Mouse (Mus musculus): ENCODE results near the gene Trim47. TPM values are rescaled to one million over a fixed set of nuclear protein-coding genes. Genes with fewer than 3 reads are reported as not detected.

Trim47 gene
- polyA plus RNA-seq, 1 experiment from 2014 or later, result 5.3 TPM

- ATAC-seq (ENCODE audit: low FRiP score, low TSS enrichment), result no peak
- Histone ChIP-seq H3K27ac (replicated peaks; ENCODE audit: low read depth, low read length) (no peak overlapping the region), H3K4me2 (ENCODE audit: low read length) (no peak overlapping the region), H3K9me3 (ENCODE audit: control insufficient read depth, low read length) (no peaks in the 10 kb centered on the region), H3K4me1 (ENCODE audit: control insufficient read depth, insufficient read depth, low read length) (peaks cover 10% of the 10 kb centered on the region), H3K9ac (replicated peaks; ENCODE audit: low read length) (no peak overlapping the region), H3K4me3 (replicated peaks; ENCODE audit: low read depth, low read length) (no peak overlapping the region), H3K27me3 (ENCODE audit: control insufficient read depth, insufficient read depth, low read length) (no peaks in the 10 kb centered on the region), H3K36me3 (ENCODE audit: control insufficient read depth, insufficient read depth, low read length) (peaks cover 3% of the 10 kb centered on the region; the same call in 1 of the 2 replicates)
- WGBS, result 91% methylated on average over 11 of the region's 11 CpGs
- DNase-seq, result no peak
Observed at GRCm38 (mm10) chr11:116088741-116089394, 38.1 kb downstream of the Trim47 start.

GRCm38 (mm10) chr11:116088188-116088587 lies 38.8 kb downstream of the Trim47 start:
- DNase-seq (no peak), ATAC-seq (ENCODE audit: low FRiP score, low TSS enrichment) (no peak)
- no peaks in the 10 kb centered on the region for H3K27me3 ChIP-seq (ENCODE audit: control insufficient read depth, insufficient read depth, low read length)
- no peaks in the 10 kb centered on the region for H3K9me3 ChIP-seq (ENCODE audit: control insufficient read depth, low read length)
- H3K27ac ChIP-seq (replicated peaks; ENCODE audit: low read depth, low read length), result no peak overlapping the region
- peaks cover 10% of the 10 kb centered on the region for H3K4me1 ChIP-seq (ENCODE audit: control insufficient read depth, insufficient read depth, low read length)
- H3K9ac ChIP-seq (replicated peaks; ENCODE audit: low read length), result no peak overlapping the region
- WGBS, result 85% methylated on average over 8 of the region's 8 CpGs
- H3K36me3 ChIP-seq (ENCODE audit: control insufficient read depth, insufficient read depth, low read length), result peaks cover 10% of the 10 kb centered on the region
- peak overlapping the region; percentile 44; the same call in 1 of the 2 replicates for H3K4me3 ChIP-seq (replicated peaks; ENCODE audit: low read depth, low read length)
- no peak overlapping the region for H3K4me2 ChIP-seq (ENCODE audit: low read length)

DNA sequence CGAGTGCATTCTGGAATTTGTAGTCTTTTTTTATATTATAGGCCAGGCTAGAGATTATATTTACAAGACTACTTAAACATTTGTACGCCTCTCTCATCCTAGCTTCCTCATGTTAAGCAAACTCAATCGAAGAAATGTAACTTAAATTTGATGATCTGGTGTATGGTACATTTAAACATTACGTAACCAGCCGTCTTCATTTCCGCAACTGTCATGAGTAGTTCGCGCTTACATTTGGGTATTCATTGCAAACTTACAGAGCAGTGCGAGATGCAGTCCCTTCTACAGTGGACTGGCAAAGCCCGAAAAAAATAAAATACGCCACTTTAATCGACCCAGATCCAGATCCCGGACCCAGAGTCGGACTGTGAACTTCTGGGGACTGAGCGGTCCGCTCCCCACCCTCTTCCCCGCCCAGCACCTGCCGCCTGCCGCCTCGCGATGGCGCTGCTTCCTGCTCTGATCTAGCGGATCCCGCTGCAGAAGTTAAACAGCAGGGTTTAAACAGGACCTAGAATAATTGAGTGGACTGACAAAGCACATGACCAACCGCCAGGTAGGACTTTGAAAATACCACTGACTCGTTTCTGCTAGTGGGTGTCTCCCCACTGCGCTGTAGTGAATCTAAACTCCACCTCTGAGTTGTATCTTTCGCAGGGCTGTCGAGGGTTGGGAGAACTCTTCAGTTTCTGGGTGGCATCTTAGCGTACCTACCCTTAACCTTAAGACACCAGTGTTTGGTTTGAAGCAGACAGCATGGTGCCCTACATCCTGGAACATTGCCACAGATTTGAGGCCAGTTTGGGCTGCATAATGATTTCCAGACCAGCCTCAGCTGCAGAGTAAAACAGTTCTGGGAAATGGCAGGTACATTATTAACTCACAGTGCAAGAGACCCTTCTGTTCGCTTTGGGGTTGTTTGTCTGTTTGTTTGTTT lies 39.5 kb downstream of the Trim47 start:
- H3K4me1 ChIP-seq (ENCODE audit: control insufficient read depth, insufficient read depth, low read length), result peaks cover 10% of the 10 kb centered on the region

GRCm38 (mm10) chr11:116086258-116087193 lies 40.5 kb downstream of the Trim47 start, which contains the start of gene Wbp2:
Gene Wbp2 (minus strand): TSS chr11:116086995.
- Histone ChIP-seq H3K4me3 (replicated peaks; ENCODE audit: low read depth, low read length) (peak within 1 kb of the TSS; percentile 44), H3K36me3 (ENCODE audit: control insufficient read depth, insufficient read depth, low read length) (peaks cover 24% of the 10 kb centered on the region), H3K9me3 (ENCODE audit: control insufficient read depth, low read length) (no peaks in the 10 kb centered on the region), H3K4me1 (ENCODE audit: control insufficient read depth, insufficient read depth, low read length) (peaks cover 10% of the 10 kb centered on the region), H3K4me2 (ENCODE audit: low read length) (peak within 1 kb of the TSS; percentile 65), H3K9ac (replicated peaks; ENCODE audit: low read length) (peak within 1 kb of the TSS; percentile 47; the same call in 1 of the 2 replicates), H3K27ac (replicated peaks; ENCODE audit: low read depth, low read length) (peak within 1 kb of the TSS; percentile 73), H3K27me3 (ENCODE audit: control insufficient read depth, insufficient read depth, low read length) (no peaks in the 10 kb centered on the region)
- peak; percentile 99 for DNase-seq
- peak; percentile 98 for ATAC-seq (ENCODE audit: low FRiP score, low TSS enrichment)
- WGBS, result 4% methylated on average over 41 of the region's 43 CpGs

More for the DNA sequence above, 39.5 kb downstream of the Trim47 start:
- H3K4me3 ChIP-seq (replicated peaks; ENCODE audit: low read depth, low read length), result peak overlapping the region; percentile 44
- ATAC-seq (ENCODE audit: low FRiP score, low TSS enrichment), result peak; percentile 76
- H3K9ac ChIP-seq (replicated peaks; ENCODE audit: low read length), result peak overlapping the region; percentile 18; the same call in 1 of the 2 replicates
- no peaks in the 10 kb centered on the region for H3K9me3 ChIP-seq (ENCODE audit: control insufficient read depth, low read length)
- peak; percentile 89 for DNase-seq
- no peaks in the 10 kb centered on the region for H3K27me3 ChIP-seq (ENCODE audit: control insufficient read depth, insufficient read depth, low read length)
- H3K27ac ChIP-seq (replicated peaks; ENCODE audit: low read depth, low read length), result 0 out of 2 replicates have a peak overlapping the region, but pooled peaks have one; percentile 26
- peak overlapping the region; percentile 65 for H3K4me2 ChIP-seq (ENCODE audit: low read length)
- H3K36me3 ChIP-seq (ENCODE audit: control insufficient read depth, insufficient read depth, low read length), result peaks cover 15% of the 10 kb centered on the region
- WGBS, result 4% methylated on average over 31 of the region's 31 CpGs

DNA sequence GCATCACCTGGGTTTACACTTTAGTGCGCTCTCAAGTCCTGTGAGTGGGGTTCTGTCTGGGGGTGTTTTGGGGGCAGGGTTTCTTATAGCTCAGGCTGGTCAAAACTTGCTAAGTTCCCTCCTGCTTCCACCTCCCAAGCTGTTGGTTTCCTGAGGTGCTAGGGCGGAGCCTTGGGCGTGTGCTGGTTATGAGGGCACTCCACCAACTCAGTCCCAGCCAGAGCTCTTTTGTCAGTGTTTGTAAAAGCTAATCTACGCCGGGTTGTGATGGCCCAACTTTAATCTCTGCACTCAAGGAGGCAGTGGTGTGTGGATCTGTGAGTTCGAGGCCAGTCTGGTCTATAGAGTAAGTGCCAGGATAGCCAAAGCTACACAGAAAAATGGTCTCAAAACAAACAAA lies 42.8 kb downstream of the Trim47 start:
- Histone ChIP-seq H3K4me2 (ENCODE audit: low read length) (no peak overlapping the region), H3K9ac (replicated peaks; ENCODE audit: low read length) (no peak overlapping the region), H3K36me3 (ENCODE audit: control insufficient read depth, insufficient read depth, low read length) (peaks cover 48% of the 10 kb centered on the region), H3K9me3 (ENCODE audit: control insufficient read depth, low read length) (no peaks in the 10 kb centered on the region), H3K27me3 (ENCODE audit: control insufficient read depth, insufficient read depth, low read length) (no peaks in the 10 kb centered on the region), H3K27ac (replicated peaks; ENCODE audit: low read depth, low read length) (no peak overlapping the region), H3K4me1 (ENCODE audit: control insufficient read depth, insufficient read depth, low read length) (peaks cover 10% of the 10 kb centered on the region), H3K4me3 (replicated peaks; ENCODE audit: low read depth, low read length) (no peak overlapping the region)
- ATAC-seq (ENCODE audit: low FRiP score, low TSS enrichment), result no peak
- DNase-seq, result no peak
- WGBS, result 93% methylated on average over 6 of the region's 6 CpGs

- ATAC-seq (ENCODE audit: low FRiP score, low TSS enrichment) (no peak), DNase-seq (no peak)
- peaks cover 54% of the 10 kb centered on the region for H3K36me3 ChIP-seq (ENCODE audit: control insufficient read depth, insufficient read depth, low read length)
- no peak overlapping the region for H3K4me2 ChIP-seq (ENCODE audit: low read length)
- 91% methylated on average over 14 of the region's 14 CpGs for WGBS
- H3K4me3 ChIP-seq (replicated peaks; ENCODE audit: low read depth, low read length), result no peak overlapping the region
- no peaks in the 10 kb centered on the region for H3K27me3 ChIP-seq (ENCODE audit: control insufficient read depth, insufficient read depth, low read length)
- no peak overlapping the region for H3K9ac ChIP-seq (replicated peaks; ENCODE audit: low read length)
- peaks cover 10% of the 10 kb centered on the region for H3K4me1 ChIP-seq (ENCODE audit: control insufficient read depth, insufficient read depth, low read length)
- H3K27ac ChIP-seq (replicated peaks; ENCODE audit: low read depth, low read length), result no peak overlapping the region
- H3K9me3 ChIP-seq (ENCODE audit: control insufficient read depth, low read length), result no peaks in the 10 kb centered on the region
Observed at GRCm38 (mm10) chr11:116083096-116083672, 43.8 kb downstream of the Trim47 start.

GRCm38 (mm10) chr11:116081081-116081480 lies 45.9 kb downstream of the Trim47 start:
- no peak overlapping the region for H3K4me2 ChIP-seq (ENCODE audit: low read length)

DNA sequence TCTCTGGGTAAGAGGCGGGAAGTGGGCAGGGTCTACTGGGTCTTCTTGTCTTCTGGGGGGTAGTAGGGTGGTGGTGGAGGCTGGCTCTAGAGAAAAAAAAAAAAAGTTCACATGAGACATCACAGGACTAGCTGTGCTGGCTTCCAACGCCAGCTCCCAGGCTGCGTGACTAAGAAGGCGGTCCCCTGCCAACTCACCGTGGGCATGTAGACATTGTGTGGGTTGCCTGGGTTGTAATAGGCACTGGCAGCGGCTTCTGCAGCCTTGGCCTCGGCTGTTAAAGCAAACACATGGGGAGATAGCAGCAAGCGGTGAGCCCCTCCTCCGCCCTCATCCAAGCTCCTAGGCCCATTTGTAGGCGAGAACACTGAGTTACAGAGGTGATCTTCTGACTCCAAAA lies 47.5 kb downstream of the Trim47 start:
- DNase-seq (no peak), ATAC-seq (ENCODE audit: low FRiP score, low TSS enrichment) (no peak)
- 77% methylated on average over 10 of the region's 10 CpGs for WGBS
- Histone ChIP-seq H3K9me3 (ENCODE audit: control insufficient read depth, low read length) (no peaks in the 10 kb centered on the region), H3K36me3 (ENCODE audit: control insufficient read depth, insufficient read depth, low read length) (peaks cover 54% of the 10 kb centered on the region), H3K27me3 (ENCODE audit: control insufficient read depth, insufficient read depth, low read length) (no peaks in the 10 kb centered on the region), H3K4me3 (replicated peaks; ENCODE audit: low read depth, low read length) (no peak overlapping the region), H3K27ac (replicated peaks; ENCODE audit: low read depth, low read length) (no peak overlapping the region), H3K9ac (replicated peaks; ENCODE audit: low read length) (no peak overlapping the region), H3K4me1 (ENCODE audit: control insufficient read depth, insufficient read depth, low read length) (no peaks in the 10 kb centered on the region), H3K4me2 (ENCODE audit: low read length) (no peak overlapping the region)

More at GRCm38 (mm10) chr11:116081081-116081480, 45.9 kb downstream of the Trim47 start:
- no peaks in the 10 kb centered on the region for H3K27me3 ChIP-seq (ENCODE audit: control insufficient read depth, insufficient read depth, low read length)
- no peak overlapping the region for H3K27ac ChIP-seq (replicated peaks; ENCODE audit: low read depth, low read length)
- H3K36me3 ChIP-seq (ENCODE audit: control insufficient read depth, insufficient read depth, low read length), result peaks cover 54% of the 10 kb centered on the region
- no peak overlapping the region for H3K4me3 ChIP-seq (replicated peaks; ENCODE audit: low read depth, low read length)
- DNase-seq (peak; percentile 30), ATAC-seq (ENCODE audit: low FRiP score, low TSS enrichment) (no peak)
- 71% methylated on average over 6 of the region's 6 CpGs for WGBS
- H3K4me1 ChIP-seq (ENCODE audit: control insufficient read depth, insufficient read depth, low read length), result peaks cover 7% of the 10 kb centered on the region
- no peaks in the 10 kb centered on the region for H3K9me3 ChIP-seq (ENCODE audit: control insufficient read depth, low read length)
- no peak overlapping the region for H3K9ac ChIP-seq (replicated peaks; ENCODE audit: low read length)
